Comparison of ENCODE assay signal across 7 mouse cellular contexts in genomic region chr7:105482426-105482825, GRCm38 (mm10). TPM values are rescaled to one million over a fixed set of nuclear protein-coding genes. Genes with fewer than 3 reads are reported as not detected.
DNase-seq lines count a peak whose midpoint lies in the region; ATAC-seq lines count a peak whose summit lies in the region.

No protein-coding gene starts in this region.

- no peak overlapping the region for H3K27ac ChIP-seq in forebrain, embryonic 14.5 days (ENCODE audit: low read depth, low read length)
- H3K27ac ChIP-seq in limb, embryonic 13.5 days, result peak overlapping the region; percentile 74; the same call in 1 of the 2 replicates
- no peak overlapping the region for H3K27ac ChIP-seq in neural tube, embryonic 12.5 days

- H3K4me2 ChIP-seq in forebrain, embryonic 14.5 days (ENCODE audit: low read length), result peak overlapping the region; percentile 88
- peak overlapping the region; percentile 86 for H3K4me2 ChIP-seq in limb, embryonic 13.5 days (replicated peaks)
- peak overlapping the region; percentile 83 for H3K4me2 ChIP-seq in neural tube, embryonic 12.5 days (replicated peaks)

- DNase-seq in embryo, embryonic 10.5 days (ENCODE audit: low spot score), result peak; percentile 42
- no peak for DNase-seq in forebrain, embryonic 14.5 days (ENCODE audit: low spot score)
- peak; percentile 60 for DNase-seq in heart, postnatal 4 days
- no peak for DNase-seq in left cerebral cortex, adult 18-20 months (ENCODE audit: low spot score in 2 of 2)

- no peaks in the 10 kb centered on the region for H3K9me3 ChIP-seq in forebrain, embryonic 14.5 days (replicated peaks; ENCODE audit: control insufficient read depth, low read length)
- no peaks in the 10 kb centered on the region for H3K9me3 ChIP-seq in limb, embryonic 13.5 days
- no peaks in the 10 kb centered on the region for H3K9me3 ChIP-seq in neural tube, embryonic 12.5 days

- H3K36me3 ChIP-seq in forebrain, embryonic 14.5 days (ENCODE audit: control insufficient read depth, insufficient read depth, low read length), result no peaks in the 10 kb centered on the region
- H3K36me3 ChIP-seq in limb, embryonic 13.5 days, result no peaks in the 10 kb centered on the region
- no peaks in the 10 kb centered on the region for H3K36me3 ChIP-seq in neural tube, embryonic 12.5 days

- peak overlapping the region; percentile 41 for H3K4me3 ChIP-seq in forebrain, embryonic 14.5 days (ENCODE audit: low read depth, low read length)
- H3K4me3 ChIP-seq in limb, embryonic 13.5 days, result peak overlapping the region; percentile 53
- peak overlapping the region; percentile 47 for H3K4me3 ChIP-seq in neural tube, embryonic 12.5 days

- no peaks in the 10 kb centered on the region for H3K27me3 ChIP-seq in forebrain, embryonic 14.5 days (replicated peaks; ENCODE audit: control insufficient read depth, insufficient read depth, low read length)
- H3K27me3 ChIP-seq in limb, embryonic 13.5 days, result peaks cover 18% of the 10 kb centered on the region
- peaks cover 6% of the 10 kb centered on the region; the same call in 1 of the 2 replicates for H3K27me3 ChIP-seq in neural tube, embryonic 12.5 days (replicated peaks)

- H3K9ac ChIP-seq in forebrain, embryonic 14.5 days (ENCODE audit: low read length), result peak overlapping the region; percentile 72
- H3K9ac ChIP-seq in limb, embryonic 13.5 days, result peak overlapping the region; percentile 78
- H3K9ac ChIP-seq in neural tube, embryonic 12.5 days, result peak overlapping the region; percentile 57; the same call in 1 of the 2 replicates

- H3K4me1 ChIP-seq in forebrain, embryonic 14.5 days (ENCODE audit: control insufficient read depth, insufficient read depth, low read length), result peaks cover 13% of the 10 kb centered on the region; the same call in 1 of the 2 replicates
- peaks cover 25% of the 10 kb centered on the region for H3K4me1 ChIP-seq in limb, embryonic 13.5 days
- H3K4me1 ChIP-seq in neural tube, embryonic 12.5 days, result peaks cover 22% of the 10 kb centered on the region

- peak; percentile 38; the same call in 1 of the 2 replicates for ATAC-seq in forebrain, embryonic 14.5 days
- peak; percentile 85 for ATAC-seq in limb, embryonic 13.5 days (ENCODE audit: low FRiP score, low read depth)
- ATAC-seq in neural tube, embryonic 12.5 days (ENCODE audit: low FRiP score, low read depth), result peak; percentile 27
- no peak for ATAC-seq in granulocyte monocyte progenitor cell, adult 5-6 weeks (replicated peaks; ENCODE audit: poor library complexity, severe bottlenecking)

- 54% methylated on average over 8 of the region's 8 CpGs for WGBS in forebrain, embryonic 14.5 days
- 27% methylated on average over 8 of the region's 8 CpGs for WGBS in limb, embryonic 13.5 days
- WGBS in neural tube, embryonic 12.5 days, result 46% methylated on average over 8 of the region's 8 CpGs

RNA-seq across cellular contexts. Expression of gene Cavin3, which starts 0.3 kb away (rescaled TPM):
- 28.6 and 31.3 TPM in 2 replicates for polyA plus RNA-seq in forebrain, embryonic 14.5 days (2014; fragmentation: Nextera tagmentation; extraction: Ambion mirVana)
- 10 to 100 TPM; 43.3 to 44.3 TPM for total RNA-seq in heart, postnatal 4 days (2021)
- 51.2 and 52.2 TPM in 2 replicates for polyA plus RNA-seq in limb, embryonic 13.5 days (2015; fragmentation: Nextera tagmentation; extraction: Ambion mirVana)
- 29.2 and 29.3 TPM in 2 replicates for polyA plus RNA-seq in neural tube, embryonic 12.5 days (2016; fragmentation: Nextera tagmentation; extraction: Ambion mirVana)
- not detected in 2 replicates for total RNA-seq in granulocyte monocyte progenitor cell, adult 5-6 weeks (2014; fragmentation: Nextera tagmentation)
- 0.05 and 1.1 TPM in 2 replicates for total RNA-seq in granulocyte monocyte progenitor cell, adult 5-6 weeks (2017)
- total RNA-seq in left cerebral cortex, adult 18-20 months (2021), result 10 to 100 TPM; 17.9 to 19.8 TPM

RNA-seq across cellular contexts. Expression of gene Cckbr, which starts 56.9 kb away (rescaled TPM):
- polyA plus RNA-seq in forebrain, embryonic 14.5 days (2014; fragmentation: Nextera tagmentation; extraction: Ambion mirVana), result 1.1 and 1.6 TPM in 2 replicates
- not detected for total RNA-seq in heart, postnatal 4 days (2021)
- 0.09 TPM in 1 of 2 replicates, not detected in the other for polyA plus RNA-seq in limb, embryonic 13.5 days (2015; fragmentation: Nextera tagmentation; extraction: Ambion mirVana)
- polyA plus RNA-seq in neural tube, embryonic 12.5 days (2016; fragmentation: Nextera tagmentation; extraction: Ambion mirVana), result 0.22 and 0.68 TPM in 2 replicates
- not detected in 2 replicates for total RNA-seq in granulocyte monocyte progenitor cell, adult 5-6 weeks (2014; fragmentation: Nextera tagmentation)
- total RNA-seq in granulocyte monocyte progenitor cell, adult 5-6 weeks (2017), result not detected in 2 replicates
- 10 to 100 TPM; 68.3 to 74.4 TPM for total RNA-seq in left cerebral cortex, adult 18-20 months (2021)

Comparison
In these comparisons a context has a peak if more than half of its experiments do, and no peak if none do; other contexts are left out.
1. DNase-seq: peak in embryo, embryonic 10.5 days (single experiment) and heart, postnatal 4 days (single experiment); none in forebrain, embryonic 14.5 days (single experiment) and left cerebral cortex, adult 18-20 months (0 of 2).
2. RNA of gene Cavin3, which starts 0.3 kb away (total RNA-seq): 43.3 to 44.3 TPM in heart, postnatal 4 days and 17.9 to 19.8 TPM in left cerebral cortex, adult 18-20 months; 0.05 to 1.1 TPM in granulocyte monocyte progenitor cell, adult 5-6 weeks; every median in the first group is over 4 times any median in the second.
3. RNA of gene Cckbr, which starts 56.9 kb away (total RNA-seq): 68.3 to 74.4 TPM in left cerebral cortex, adult 18-20 months; not detected in heart, postnatal 4 days and not detected in granulocyte monocyte progenitor cell, adult 5-6 weeks; every median in the first group is over 10 times any median in the second.
4. Peak in every context shown above with its lines, with median percentiles within 50 percentile points of each other: H3K4me2 ChIP-seq, H3K4me3 ChIP-seq and H3K9ac ChIP-seq.